Mouse (Mus musculus) midbrain, embryonic 14.5 days (tissue): ENCODE results near the gene Gsdma3. TPM values are rescaled to one million over a fixed set of nuclear protein-coding genes. Genes with fewer than 3 reads are reported as not detected.
A peak's percentile ranks its signal among the peaks of the same experiment; 100 is the strongest.

Experiments used
- ATAC-seq: fragments of 200-750 bp; cut with Nextera tagmentation; 2 replicates; pipeline ENCODE4 v1.8.0; 2017; ENCODE audit warnings: moderate number of reproducible peaks, moderate library complexity; ENCODE audit not compliant: low FRiP score, low TSS enrichment
- DNase-seq: peaks from one replicate; pipeline ENCODE4 v3.0.0-alpha.2; 2015
- H3K27ac ChIP-seq: fragments of 300-500 bp; sonication (generic); replicated peaks from 2 replicates; pipeline ENCODE4 v1.5.1; 2014; ENCODE audit warnings: mild to moderate bottlenecking, low read depth, low read length, moderate library complexity
- H3K27me3 ChIP-seq: fragments of 300-500 bp; sonication (generic); 2 replicates; pipeline ENCODE4 v1.6.1; 2014; ENCODE audit warnings: low read length, control low read depth, mixed read lengths; ENCODE audit not compliant: control insufficient read depth, insufficient read depth
- H3K36me3 ChIP-seq: fragments of 300-500 bp; sonication (generic); 2 replicates; pipeline ENCODE4 v1.6.1; 2014; ENCODE audit warnings: low read length, control low read depth; ENCODE audit not compliant: control insufficient read depth, insufficient read depth
- H3K4me1 ChIP-seq: fragments of 300-500 bp; sonication (generic); 2 replicates; pipeline ENCODE4 v1.6.1; 2014; ENCODE audit warnings: mild to moderate bottlenecking, antibody characterized with exemption, low read length, control low read depth; ENCODE audit not compliant: control insufficient read depth, insufficient read depth
- H3K4me2 ChIP-seq: fragments of 300-500 bp; sonication (generic); 2 replicates; pipeline ENCODE4 v1.6.1; 2014; ENCODE audit warnings: mild to moderate bottlenecking, low read length, moderate library complexity
- H3K4me3 ChIP-seq: fragments of 300-500 bp; sonication (generic); replicated peaks from 2 replicates; pipeline ENCODE4 v1.5.1; 2014; ENCODE audit warnings: low read depth, low read length
- H3K9ac ChIP-seq: fragments of 300-500 bp; sonication (generic); replicated peaks from 2 replicates; pipeline ENCODE4 v1.6.1; 2014; ENCODE audit warnings: mild to moderate bottlenecking, low read length, moderate library complexity
- H3K9me3 ChIP-seq: fragments of 300-500 bp; sonication (generic); 2 replicates; pipeline ENCODE4 v1.6.1; 2016; ENCODE audit warnings: low read length, control low read depth, mixed read lengths; ENCODE audit not compliant: control insufficient read depth
- WGBS: fragments of 180-500 bp; shearing (Covaris S2); extraction: QIAGEN DNeasy Blood & Tissue Kit; methylation state at CpG from one replicate; pipeline ENCODE4 v1.1.7; 2014; 5-methylcytosine and 5-hydroxymethylcytosine counted together
- polyA plus RNA-seq: library from polyadenylated mRNA; unstranded; fragments of >200 nt; fragmentation: Nextera tagmentation; extraction: Ambion mirVana; gene quantifications from 2 replicates; pipeline ENCODE4 v1.2.1, GENCODE M21; 2014

The Gsdma3 gene
- polyA plus RNA-seq, 1 experiment from 2014 or later: not detected

GRCm38 (mm10) chr11:98584146-98584545 is 42.0 kb upstream of the Gsdma3 start:
- Histone ChIP-seq H3K27ac (no peak overlapping the region), H3K4me1 (peaks cover 27% of the 10 kb centered on the region), H3K9me3 (no peaks in the 10 kb centered on the region), H3K4me3 (no peak overlapping the region), H3K36me3 (peaks cover 34% of the 10 kb centered on the region), H3K27me3 (no peaks in the 10 kb centered on the region), H3K4me2 (no peak overlapping the region), H3K9ac (no peak overlapping the region)
- DNase-seq: no peak
- 86% methylated on average over 1 of the region's 1 CpGs for WGBS
- ATAC-seq: no peak

GRCm38 (mm10) chr11:98584629-98585177 is 41.5 kb upstream of the Gsdma3 start:
- Histone ChIP-seq H3K36me3 (peaks cover 34% of the 10 kb centered on the region), H3K4me2 (no peak overlapping the region), H3K27ac (no peak overlapping the region), H3K4me3 (no peak overlapping the region), H3K27me3 (no peaks in the 10 kb centered on the region), H3K9me3 (no peaks in the 10 kb centered on the region), H3K4me1 (peaks cover 27% of the 10 kb centered on the region), H3K9ac (no peak overlapping the region)
- 97% methylated on average over 6 of the region's 6 CpGs for WGBS
- DNase-seq (no peak), ATAC-seq (no peak)

DNA sequence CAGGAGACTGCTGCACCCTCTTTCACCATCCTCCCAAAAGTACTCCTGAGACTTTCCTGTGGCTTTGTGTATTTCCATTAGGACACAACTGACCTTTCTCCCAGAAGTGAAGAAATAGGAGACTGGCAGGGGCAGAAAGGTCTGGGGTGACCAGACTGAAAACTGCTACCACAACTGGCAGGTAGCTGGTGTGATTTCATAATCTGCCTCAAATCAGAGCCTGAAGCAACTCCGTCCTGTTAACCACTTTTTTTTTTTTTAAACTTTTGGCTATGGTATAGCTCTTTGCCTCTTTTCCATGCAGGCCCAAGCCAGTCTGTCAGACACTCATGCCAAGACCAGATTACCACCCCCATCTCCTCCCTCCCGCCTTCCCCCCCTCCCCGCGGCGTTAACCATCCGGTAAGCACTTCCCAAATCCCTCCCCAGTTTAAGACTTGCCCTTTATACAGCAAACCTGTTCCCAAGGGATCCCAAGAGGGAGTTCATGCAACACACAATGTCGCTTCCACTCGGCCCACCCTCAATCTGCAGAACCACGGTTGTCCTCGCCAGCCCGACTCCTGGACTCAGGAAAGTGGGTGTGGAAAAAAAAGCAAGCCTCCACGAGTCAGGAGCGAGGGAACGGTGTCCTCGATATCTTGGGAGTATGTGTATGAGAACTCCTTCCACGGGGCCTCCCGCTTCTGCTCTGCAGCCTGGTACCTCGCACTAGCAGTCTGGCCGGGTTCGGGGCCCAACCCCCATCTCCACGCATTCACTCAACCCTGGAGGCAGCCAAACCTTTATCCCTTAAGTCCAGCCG is 39.9 kb upstream of the Gsdma3 start:
- H3K36me3 ChIP-seq: peaks cover 24% of the 10 kb centered on the region
- no peaks in the 10 kb centered on the region for H3K9me3 ChIP-seq
- H3K9ac ChIP-seq: peak overlapping the region; percentile 84
- peak; percentile 27 for DNase-seq
- peak overlapping the region; percentile 85 for H3K4me2 ChIP-seq
- ATAC-seq: peak; percentile 54; the same call in 1 of the 2 replicates
- H3K27me3 ChIP-seq: no peaks in the 10 kb centered on the region
- under 1% methylated on average over 22 of the region's 22 CpGs for WGBS
- peaks cover 27% of the 10 kb centered on the region for H3K4me1 ChIP-seq
- peak overlapping the region; percentile 92 for H3K4me3 ChIP-seq
- peak overlapping the region; percentile 88 for H3K27ac ChIP-seq

DNA sequence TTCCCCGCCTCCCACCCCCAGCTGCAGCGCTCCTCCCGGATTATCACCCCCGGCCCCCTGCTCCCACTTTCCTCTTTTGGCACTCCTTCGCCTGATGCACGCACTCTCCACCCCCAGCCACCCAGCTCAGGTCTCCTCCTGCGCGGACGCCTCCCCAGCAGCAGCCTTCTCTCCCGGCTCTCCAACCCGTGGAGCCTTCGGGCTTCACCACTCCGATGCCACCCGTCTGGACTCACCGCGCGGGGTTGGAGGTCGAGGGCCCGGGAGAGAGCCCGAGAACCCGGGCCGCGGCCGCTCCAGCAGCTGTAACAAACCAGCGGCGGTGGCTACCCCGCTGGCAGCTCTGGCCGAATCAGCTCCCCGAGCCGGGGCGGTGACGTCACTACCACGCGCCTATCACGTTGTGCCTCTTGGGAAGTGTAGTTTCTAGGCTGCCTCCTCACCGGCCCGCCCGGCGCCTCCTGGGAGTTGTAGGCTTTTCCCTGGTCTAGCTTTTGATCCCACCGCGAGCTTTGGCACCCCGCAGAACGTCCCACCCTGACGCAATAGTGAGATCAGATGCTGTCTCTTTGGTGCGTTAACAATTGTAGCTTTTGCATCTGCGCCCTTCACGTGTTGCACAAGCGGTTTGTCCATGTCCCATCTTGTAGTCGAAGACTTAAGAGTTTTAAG is 39.1 kb upstream of the Gsdma3 start, which contains the start of gene Ormdl3:
TSS of gene Ormdl3 (minus strand) at position 477 of the 672 bp plus-strand sequence.
- H3K36me3 ChIP-seq: peaks cover 17% of the 10 kb centered on the region
- H3K27me3 ChIP-seq: no peaks in the 10 kb centered on the region
- DNase-seq (peak; percentile 100), ATAC-seq (peak; percentile 95)
- peak within 1 kb of the TSS; percentile 92 for H3K4me3 ChIP-seq
- peaks cover 27% of the 10 kb centered on the region for H3K4me1 ChIP-seq
- WGBS: under 1% methylated on average over 49 of the region's 49 CpGs
- peak within 1 kb of the TSS; percentile 84 for H3K9ac ChIP-seq
- H3K27ac ChIP-seq: peak within 1 kb of the TSS; percentile 88
- H3K4me2 ChIP-seq: peak within 1 kb of the TSS; percentile 85
- no peaks in the 10 kb centered on the region for H3K9me3 ChIP-seq

- Histone ChIP-seq H3K4me2 (peak overlapping the region; percentile 85), H3K4me1 (peaks cover 27% of the 10 kb centered on the region), H3K9ac (peak overlapping the region; percentile 47), H3K9me3 (no peaks in the 10 kb centered on the region), H3K4me3 (peak overlapping the region; percentile 92), H3K27me3 (no peaks in the 10 kb centered on the region), H3K27ac (peak overlapping the region; percentile 88), H3K36me3 (peaks cover 8% of the 10 kb centered on the region)
- WGBS: 5% methylated on average over 20 of the region's 20 CpGs
- ATAC-seq: 0 out of 2 replicates have a peak, but pooled peaks have one; percentile 10
- DNase-seq: peak; percentile 74
Observed at GRCm38 (mm10) chr11:98587684-98588546, 38.2 kb upstream of the Gsdma3 start.

- no peak for ATAC-seq
- Histone ChIP-seq H3K27me3 (no peaks in the 10 kb centered on the region), H3K9ac (no peak overlapping the region), H3K9me3 (no peaks in the 10 kb centered on the region), H3K4me3 (no peak overlapping the region), H3K4me1 (peaks cover 27% of the 10 kb centered on the region), H3K27ac (no peak overlapping the region), H3K36me3 (no peaks in the 10 kb centered on the region), H3K4me2 (no peak overlapping the region)
- DNase-seq: peak; percentile 14
- WGBS: 69% methylated on average over 6 of the region's 6 CpGs
Observed at GRCm38 (mm10) chr11:98588833-98589281, 37.3 kb upstream of the Gsdma3 start.

- ATAC-seq (no peak), DNase-seq (no peak)
- H3K4me1 ChIP-seq: peaks cover 27% of the 10 kb centered on the region
- no peaks in the 10 kb centered on the region for H3K9me3 ChIP-seq
- no peaks in the 10 kb centered on the region for H3K36me3 ChIP-seq
- H3K27ac ChIP-seq: no peak overlapping the region
- no peak overlapping the region for H3K4me3 ChIP-seq
- no peaks in the 10 kb centered on the region for H3K27me3 ChIP-seq
- H3K4me2 ChIP-seq: no peak overlapping the region
- H3K9ac ChIP-seq: no peak overlapping the region
- 88% methylated on average over 8 of the region's 8 CpGs for WGBS
Observed at GRCm38 (mm10) chr11:98589306-98589705, 36.9 kb upstream of the Gsdma3 start.
